Mouse (Mus musculus) G1E (cell line): ENCODE measurements at regions not wholly inside any gene's neighbourhood (a gene's known extent, or its start where the extent isn't known, plus 50 kb on each side); places are given as distances from the start of the nearest gene placed in this dataset.

Source experiments
- CTCF ChIP-seq: IDR thresholded peaks from 2 replicates; pipeline ENCODE4 v1.5.1; 2012; ENCODE audit warnings: low read depth, low read length, inconsistent platforms, mixed read lengths
- GATA1 ChIP-seq: IDR thresholded peaks from 2 replicates; pipeline ENCODE4 v1.6.1; 2012; ENCODE audit warnings: borderline replicate concordance, low read length, inconsistent platforms, mixed read lengths
- GATA2 ChIP-seq: IDR thresholded peaks from 2 replicates; pipeline ENCODE4 v1.6.1; 2012; ENCODE audit warnings: low read depth, low read length, inconsistent platforms, borderline replicate concordance
- POLR2AphosphoS5 ChIP-seq: IDR thresholded peaks from 2 replicates; pipeline ENCODE4 v1.6.1; 2012; ENCODE audit warnings: low read depth, low read length, inconsistent platforms; ENCODE audit not compliant: insufficient replicate concordance
- TAL1 ChIP-seq: conservative IDR thresholded peaks from 2 replicates; pipeline ENCODE4 v1.6.1; 2012; ENCODE audit warnings: low read depth, low read length, inconsistent platforms, mixed read lengths

GRCm38 (mm10) chr9:120771896-120772530 lies 157.0 kb upstream of the Ctnnb1 start:
- TF ChIP-seq CTCF, result no peak
- no peak for TF ChIP-seq GATA1
- no peak for TF ChIP-seq TAL1
- TF ChIP-seq GATA2, result no peak
- no peak for TF ChIP-seq POLR2AphosphoS5
